9 mouse cellular contexts compared by ENCODE assay signal in the genomic region with DNA sequence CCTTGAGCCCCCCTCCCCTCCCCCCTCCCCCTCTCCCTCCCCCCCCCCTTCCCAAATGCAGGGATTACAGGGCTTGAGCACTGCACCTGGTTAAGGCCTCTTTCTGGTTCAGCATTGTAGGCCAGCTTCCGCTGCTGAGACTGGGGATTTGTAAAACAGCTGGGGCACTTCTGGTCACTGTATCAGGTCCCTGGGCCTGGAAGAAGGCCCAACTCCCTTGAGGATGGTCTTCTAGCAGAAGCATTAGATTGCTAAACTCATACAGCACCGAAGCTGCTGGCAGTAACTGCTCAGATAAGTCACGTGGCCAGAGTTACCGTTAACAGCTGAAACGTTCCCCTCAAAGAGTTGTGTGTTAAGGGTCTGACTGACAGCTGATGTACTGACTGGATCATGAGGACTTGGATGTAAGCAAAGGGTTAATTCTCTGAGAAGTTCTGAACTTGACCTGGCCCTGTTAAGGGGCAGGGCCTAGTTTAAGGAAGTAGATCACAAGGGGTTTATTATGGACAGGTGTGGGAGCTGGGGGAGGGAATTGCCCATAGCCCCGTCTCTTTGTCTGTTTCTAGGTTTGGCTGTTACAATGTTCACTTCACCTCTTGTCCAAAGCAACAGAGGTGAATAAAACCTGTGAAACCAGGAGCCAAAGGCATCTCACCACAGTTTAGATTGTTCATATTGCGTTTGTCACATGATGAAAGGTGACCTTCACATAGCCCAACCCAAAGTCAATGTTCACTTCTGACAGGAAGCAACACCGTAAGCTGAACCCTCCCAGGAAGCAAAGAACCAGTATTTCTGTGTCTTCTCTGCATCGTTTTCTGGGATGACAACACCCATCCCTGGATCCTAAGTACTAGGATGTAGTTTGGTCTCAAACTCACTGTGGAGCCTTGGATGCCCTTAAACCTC. TPM values are rescaled to one million over a fixed set of nuclear protein-coding genes. Genes with fewer than 3 reads are reported as not detected.
DNase-seq lines count a peak whose midpoint lies in the region; TF ChIP-seq lines count a peak whose summit lies in the region.
"Had no signal": no experiment of that assay in that cellular context is flagged by ENCODE, and none has a peak within 500 bp of the region (broad histone marks: within the 10 kb centered on the region; RNA-seq: fewer than 3 reads in every experiment).

No protein-coding gene starts in this region.

- DNase-seq in kidney, postnatal 4 days: peak; percentile 55 to 63
- DNase-seq in kidney, adult 11 months: no peak
- peak; percentile 46 for DNase-seq in brain, embryonic 14.5 days (ENCODE audit: low read depth)
- peak; percentile 66 to 78 for DNase-seq in heart, adult 9 months (ENCODE audit: low spot score in 2 of 2)
- DNase-seq in lung, postnatal 14 days: peak; percentile 21
- DNase-seq in urinary bladder, postnatal 14 days (ENCODE audit: low spot score): no peak
- DNase-seq in layer of hippocampus, adult 9-11 months: no peak
- DNase-seq: kidney, adult 18-20 months; thymus, adult 2 months had no signal

- no peak for TF ChIP-seq CTCF in brain, embryonic 14.5 days (IDR thresholded peaks at IDR 0.05; ENCODE audit: borderline replicate concordance, extremely low read depth, insufficient read depth, insufficient read length)

- TF ChIP-seq POLR2A in brain, embryonic 14.5 days (IDR thresholded peaks at IDR 0.05; ENCODE audit: borderline replicate concordance, extremely low read depth, insufficient read depth, insufficient read length, poor library complexity, severe bottlenecking): no peak

RNA-seq across cellular contexts. Expression of gene Amotl2, which starts 23.7 kb away (rescaled TPM):
- 53.3 and 83.2 TPM in 2 replicates for polyA plus RNA-seq in brain, embryonic 14.5 days (2012; rRNA removed)

Comparison
In these comparisons a context has a peak if more than half of its experiments do, and no peak if none do; other contexts are left out.
1. DNase-seq: peak in kidney, postnatal 4 days (2 of 2), brain, embryonic 14.5 days (single experiment), heart, adult 9 months (2 of 2) and lung, postnatal 14 days (single experiment); none in kidney, adult 11 months (single experiment), urinary bladder, postnatal 14 days (single experiment) and layer of hippocampus, adult 9-11 months (single experiment).